Mouse (Mus musculus) neutrophil, adult 83 days (primary cell): ENCODE results near the gene Tnrc6a. TPM values are rescaled to one million over a fixed set of nuclear protein-coding genes. Genes with fewer than 3 reads are reported as not detected.

ENCODE experiments used
- total RNA-seq, 2 experiments: library from RNA; stranded (reverse); gene quantifications; one replicate each; pipeline ENCODE4 v1.2.4; 2023

Gene Tnrc6a
- total RNA-seq = 10 to 100 TPM; 50.9 to 53.2 TPM

DNA sequence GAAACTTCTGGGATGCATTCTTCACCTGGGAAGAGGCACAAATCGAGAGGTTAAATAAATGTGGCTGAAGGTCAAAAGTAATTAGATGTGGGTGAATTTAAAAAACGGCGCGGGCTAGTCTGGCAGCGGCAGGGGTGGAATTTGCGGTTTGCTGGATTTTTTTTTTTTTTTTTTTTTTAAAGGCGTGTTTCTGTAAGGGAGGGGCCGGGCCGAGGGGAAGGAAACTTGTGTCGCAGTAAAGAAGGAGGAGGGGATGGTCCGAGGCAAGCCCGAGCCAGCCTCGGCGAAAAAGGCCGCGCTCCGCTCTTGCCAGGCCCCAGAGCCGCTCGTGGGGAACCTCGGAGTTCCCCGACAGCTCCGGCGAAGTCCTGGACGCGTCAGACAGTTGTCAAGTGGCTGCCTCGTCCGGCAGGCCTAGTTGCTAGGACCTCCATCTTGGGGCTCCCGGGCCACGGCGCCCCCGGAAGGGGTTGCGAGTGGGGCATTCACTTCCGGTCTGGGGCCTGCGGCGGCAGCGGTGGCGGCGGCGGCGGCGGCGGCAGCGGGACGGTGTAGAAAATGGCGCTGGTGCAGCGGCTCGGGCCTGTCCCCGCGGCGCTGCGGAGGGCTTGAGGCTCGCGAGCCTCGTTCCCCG is at the start of gene Tnrc6a:
Tnrc6a (plus strand) TSS at position 221 of the 634 bp plus-strand sequence.

DNA sequence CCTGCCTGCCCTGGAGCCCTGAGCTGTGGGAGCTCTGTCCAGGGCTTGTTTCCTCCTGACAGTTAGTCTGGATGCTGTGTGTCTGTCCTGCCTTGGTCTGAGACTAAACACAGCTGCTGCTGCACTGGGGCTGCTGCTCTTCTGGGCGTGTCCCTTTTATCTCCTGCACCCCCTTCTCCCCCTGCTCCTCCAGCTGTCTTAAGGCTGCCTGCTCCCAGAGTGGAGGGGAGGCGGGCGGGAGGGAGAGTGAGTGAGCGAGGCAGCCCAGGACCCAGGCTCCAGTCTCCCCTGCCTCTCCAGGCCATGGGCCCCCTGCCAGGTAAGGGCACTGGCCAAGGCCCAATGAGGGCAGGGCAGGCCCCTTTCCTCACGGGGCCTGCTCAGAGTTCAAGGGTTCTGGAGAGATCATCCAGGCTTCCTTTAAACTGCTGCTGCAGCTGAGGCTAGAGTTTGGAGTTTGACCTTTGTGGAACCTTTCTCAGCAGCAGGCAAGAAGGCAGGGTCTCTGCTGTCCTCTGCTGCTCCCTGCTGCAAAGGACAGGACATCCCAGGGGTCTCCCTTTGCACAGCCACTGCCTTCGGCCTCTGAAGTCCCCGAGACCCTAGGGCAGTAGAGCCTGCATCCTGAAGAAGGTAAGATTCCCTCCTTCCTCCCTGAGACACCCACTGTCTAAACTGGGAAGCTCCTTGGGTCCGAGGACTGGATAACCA is 90.8 kb downstream of the Tnrc6a start, which contains the start of gene Slc5a11:
Slc5a11 (plus strand) TSS at position 416 of the 711 bp plus-strand sequence.

Other genes starting within 250 kb of the Tnrc6a start
- 10 to 100 TPM; 43.4 to 48.7 TPM for gene Rbbp6, start 158.2 kb upstream of the Tnrc6a start, total RNA-seq
- 1 to 10 TPM; 1.0 to 4.5 TPM for gene Slc5a11, start 90.9 kb downstream of the Tnrc6a start, total RNA-seq
- 10 to 100 TPM; 19.3 to 19.7 TPM for gene Lcmt1, start 245.9 kb downstream of the Tnrc6a start, total RNA-seq
- gene Arhgap17, start 246.0 kb downstream of the Tnrc6a start, total RNA-seq = 100 to 1,000 TPM in 1 of 2 experiments, 10 to 100 TPM in 1; 94.4 to 100 TPM